Mouse (Mus musculus) MEL (cell line): ENCODE results near the gene Lmntd1. TPM values are rescaled to one million over a fixed set of nuclear protein-coding genes. Genes with fewer than 3 reads are reported as not detected.
A peak's percentile ranks its signal among the peaks of the same experiment; 100 is the strongest.

Experiments
- DNase-seq: peaks from one replicate; pipeline ENCODE4 v3.0.0; 2011; ENCODE audit warnings: low read depth, low spot score
- H3K27ac ChIP-seq: 2 replicates; pipeline ENCODE4 v1.5.1; 2012; ENCODE audit warnings: low read depth, mild to moderate bottlenecking, control low read depth, low read length, moderate library complexity; ENCODE audit not compliant: control insufficient read depth
- H3K27me3 ChIP-seq, 2 experiments: fragments of 150-350 bp in 1 of 2; sonication (generic) in 1 of 2; 2 replicates each; pipeline ENCODE4 v1.6.1; 2012; ENCODE audit warnings: low read length in 2 of 2, mild to moderate bottlenecking in 2 of 2, improper control_type of control experiment in 1 of 2, moderate library complexity in 1 of 2; ENCODE audit not compliant: insufficient read depth in 2 of 2, control insufficient read depth in 1 of 2
- H3K36me3 ChIP-seq, 2 experiments: 2 replicates each; pipeline ENCODE4 v1.6.1; 2012 to 2014; ENCODE audit warnings: low read length in 2 of 2, improper control_type of control experiment in 1 of 2, inconsistent platforms in 1 of 2, mild to moderate bottlenecking in 1 of 2; ENCODE audit not compliant: insufficient read depth in 2 of 2, control insufficient read depth in 1 of 2
- H3K4me1 ChIP-seq, 2 experiments: fragments of 150-350 bp in 1 of 2; sonication (generic) in 1 of 2; 2 replicates each; pipeline ENCODE4 v1.6.1; 2012; ENCODE audit warnings: low read length in 2 of 2, improper control_type of control experiment in 1 of 2, mild to moderate bottlenecking in 1 of 2; ENCODE audit not compliant: insufficient read depth in 2 of 2, control insufficient read depth in 1 of 2
- H3K4me3 ChIP-seq, 2 experiments: fragments of 150-350 bp in 1 of 2; sonication (generic) in 1 of 2; 2 replicates each; pipeline ENCODE4 v1.5.1; 2012; ENCODE audit warnings: low read depth in 2 of 2, low read length in 2 of 2, mild to moderate bottlenecking in 2 of 2, moderate library complexity in 2 of 2, control low read depth in 1 of 2, improper control_type of control experiment in 1 of 2; ENCODE audit not compliant: control insufficient read depth in 1 of 2, insufficient read depth in 1 of 2
- H3K79me2 ChIP-seq: 2 replicates; pipeline ENCODE4 v1.6.1; 2012; ENCODE audit warnings: mild to moderate bottlenecking, low read length, moderate library complexity; ENCODE audit not compliant: control insufficient read depth, poor library complexity, insufficient read depth
- H3K9ac ChIP-seq: 2 replicates; pipeline ENCODE4 v1.6.1; 2012; ENCODE audit warnings: low read depth, mild to moderate bottlenecking, control low read depth, low read length, moderate library complexity; ENCODE audit not compliant: control insufficient read depth, poor library complexity, severe bottlenecking
- H3K9me3 ChIP-seq: fragments of 150-350 bp; sonication (generic); replicated peaks from 2 replicates; pipeline ENCODE4 v1.6.1; 2012; ENCODE audit warnings: mild to moderate bottlenecking, low read length, improper control_type of control experiment, moderate library complexity; ENCODE audit not compliant: insufficient read depth
- BHLHE40 ChIP-seq: IDR thresholded peaks from 2 replicates; pipeline ENCODE4 v1.6.1; 2012; ENCODE audit warnings: low read depth, mild to moderate bottlenecking, inconsistent platforms, low read length, improper control_type of control experiment, borderline replicate concordance
- CHD2 ChIP-seq: IDR thresholded peaks from 2 replicates; pipeline ENCODE4 v1.6.1; 2011; ENCODE audit warnings: low read length, improper control_type of control experiment
- CTCF ChIP-seq, 3 experiments: IDR thresholded peaks in 2 of 3; conservative IDR thresholded peaks in 1 of 3; 2 replicates each; pipeline ENCODE4 v1.5.1; 2011 to 2012; ENCODE audit warnings: low read length in 3 of 3, low read depth in 2 of 3, mild to moderate bottlenecking in 2 of 3, improper control_type of control experiment in 1 of 3, inconsistent platforms in 1 of 3, mixed read lengths in 1 of 3, moderate library complexity in 1 of 3; ENCODE audit not compliant: control insufficient read depth in 1 of 3, insufficient read depth in 1 of 3, poor library complexity in 1 of 3, severe bottlenecking in 1 of 3
- HCFC1 ChIP-seq: IDR thresholded peaks from 2 replicates; pipeline ENCODE4 v1.6.1; 2012; ENCODE audit warnings: low read depth, mild to moderate bottlenecking, inconsistent platforms, low read length, improper control_type of control experiment, moderate library complexity
- KAT2A ChIP-seq: conservative IDR thresholded peaks from 2 replicates; pipeline ENCODE4 v1.6.1; 2012; ENCODE audit warnings: low read depth, low read length, improper control_type of control experiment, inconsistent platforms
- MAFK ChIP-seq: IDR thresholded peaks from 2 replicates; pipeline ENCODE4 v1.6.1; 2011; ENCODE audit warnings: low read depth, mild to moderate bottlenecking, low read length, improper control_type of control experiment, borderline replicate concordance
- MEF2A ChIP-seq: IDR thresholded peaks from 2 replicates; pipeline ENCODE4 v1.6.1; 2014; ENCODE audit warnings: low read depth, mild to moderate bottlenecking, inconsistent platforms, low read length, improper control_type of control experiment; ENCODE audit not compliant: poor library complexity, insufficient replicate concordance, severe bottlenecking; ENCODE audit errors: extremely low read depth
- NELFE ChIP-seq: IDR thresholded peaks from 2 replicates; pipeline ENCODE4 v1.6.1; 2011; ENCODE audit warnings: low read depth, low read length, improper control_type of control experiment
- POLR2A ChIP-seq, 2 experiments: IDR thresholded peaks; 2 replicates each; pipeline ENCODE4 v1.6.1; 2011 to 2012; ENCODE audit warnings: low read length in 2 of 2, mild to moderate bottlenecking in 2 of 2, control low read depth in 1 of 2, improper control_type of control experiment in 1 of 2, low read depth in 1 of 2, moderate library complexity in 1 of 2; ENCODE audit not compliant: control insufficient read depth in 1 of 2, insufficient read depth in 1 of 2, poor library complexity in 1 of 2
- POLR2AphosphoS5 ChIP-seq: IDR thresholded peaks from 2 replicates; pipeline ENCODE4 v1.6.1; 2012; ENCODE audit warnings: low read depth, borderline replicate concordance, mild to moderate bottlenecking, inconsistent platforms, low read length, moderate library complexity, mixed read lengths
- RAD21 ChIP-seq: IDR thresholded peaks from 2 replicates; pipeline ENCODE4 v1.6.1; 2011; ENCODE audit warnings: mild to moderate bottlenecking, low read depth, low read length, improper control_type of control experiment
- SIN3A ChIP-seq: IDR thresholded peaks from 2 replicates; pipeline ENCODE4 v1.6.1; 2012; ENCODE audit warnings: low read length, improper control_type of control experiment, inconsistent platforms
- SMC3 ChIP-seq: IDR thresholded peaks from 2 replicates; pipeline ENCODE4 v1.6.1; 2011; ENCODE audit warnings: low read depth, low read length, improper control_type of control experiment
- TAL1 ChIP-seq: IDR thresholded peaks from 2 replicates; pipeline ENCODE4 v1.6.1; 2012; ENCODE audit warnings: mild to moderate bottlenecking, inconsistent platforms, low read length, moderate library complexity, mixed read lengths
- TBP ChIP-seq: IDR thresholded peaks from 2 replicates; pipeline ENCODE4 v1.8.0; 2011; ENCODE audit warnings: low read depth, low read length, improper control_type of control experiment
- TCF12 ChIP-seq: IDR thresholded peaks from 2 replicates; pipeline ENCODE4 v1.6.1; 2014; ENCODE audit warnings: low read depth, mild to moderate bottlenecking, inconsistent platforms, low read length, improper control_type of control experiment, moderate library complexity
- USF1 ChIP-seq: IDR thresholded peaks from 2 replicates; pipeline ENCODE4 v1.6.1; 2014; ENCODE audit warnings: low read depth, mild to moderate bottlenecking, inconsistent platforms, low read length, improper control_type of control experiment, moderate library complexity
- USF2 ChIP-seq, 2 experiments: IDR thresholded peaks; 2 replicates each; pipeline ENCODE4 v1.6.1; 2011 to 2012; ENCODE audit warnings: improper control_type of control experiment in 2 of 2, low read length in 2 of 2, borderline replicate concordance in 1 of 2, inconsistent platforms in 1 of 2, low read depth in 1 of 2, mild to moderate bottlenecking in 1 of 2; ENCODE audit not compliant: insufficient read depth in 1 of 2
- polyA plus RNA-seq, 2 experiments: library from polyadenylated mRNA; stranded (reverse) in 1 of 2; unstranded in 1 of 2; fragments of >175 nt in 1 of 2; fragments of >200 nt in 1 of 2; gene quantifications; 2 replicates each; pipeline versions ENCODE4 v1.2.1 to v1.2.4; 2012; ENCODE audit warnings: low replicate concordance in 2 of 2, low read depth in 1 of 2; ENCODE audit not compliant: insufficient read length in 2 of 2, insufficient read depth in 1 of 2, missing spikeins in 1 of 2
- total RNA-seq: library from RNA; depleted of rRNA; stranded (reverse); fragments of 300-350 nt; gene quantifications from 2 replicates; pipeline ENCODE4 v1.2.3, GENCODE M21; 2012

The Lmntd1 gene
- total and polyA plus RNA-seq, 3 experiments = not detected

GRCm38 (mm10) chr6:145358001-145358400 is 256.1 kb downstream of the Lmntd1 start:
- Histone ChIP-seq H3K4me1 (peaks cover 0 to 5% of the 10 kb centered on the region in 2 experiments; a peak in 1 of 4 replicates), H3K79me2 (no peaks in the 10 kb centered on the region), H3K9ac (no peak overlapping the region), H3K27me3 (no peaks in the 10 kb centered on the region; a peak in 1 of 4 replicates), H3K9me3 (no peaks in the 10 kb centered on the region), H3K4me3 (no peak overlapping the region), H3K27ac (no peak overlapping the region), H3K36me3 (no peaks in the 10 kb centered on the region; a peak in 1 of 4 replicates)
- no peak for TF ChIP-seq TBP
- no peak for TF ChIP-seq KAT2A
- no peak for TF ChIP-seq USF1
- no peak for TF ChIP-seq POLR2AphosphoS5
- no peak for TF ChIP-seq USF2 (IDR thresholded peaks at IDR 0.05; ENCODE audit: borderline replicate concordance in 1 of 2, insufficient read depth in 1 of 2, low read depth in 1 of 2, low read length in 2 of 2)
- TF ChIP-seq TCF12 = no peak
- TF ChIP-seq CHD2 = no peak
- TF ChIP-seq SIN3A = no peak
- no peak for TF ChIP-seq NELFE
- no peak for DNase-seq

- H3K9me3 ChIP-seq = no peaks in the 10 kb centered on the region
- H3K4me1 ChIP-seq = no peaks in the 10 kb centered on the region
- no peak for TF ChIP-seq USF2 (IDR thresholded peaks at IDR 0.05; ENCODE audit: borderline replicate concordance in 1 of 2, insufficient read depth in 1 of 2, low read depth in 1 of 2, low read length in 2 of 2)
- TF ChIP-seq POLR2A (IDR thresholded peaks at IDR 0.05; ENCODE audit: control insufficient read depth in 1 of 2, insufficient read depth in 1 of 2, low read depth in 1 of 2, low read length in 2 of 2, poor library complexity in 1 of 2) = no peak
- no peak for TF ChIP-seq MAFK
- peak; percentile 33 for TF ChIP-seq RAD21
- TF ChIP-seq SMC3 = peak; percentile 21; the same call in 1 of the 2 replicates
- no peak for TF ChIP-seq TAL1
- TF ChIP-seq CTCF (IDR thresholded peaks at IDR 0.05 in 2 of 3, conservative IDR thresholded peaks at IDR 0.05 in 1 of 3; ENCODE audit: control insufficient read depth in 1 of 3, insufficient read depth in 1 of 3, low read depth in 2 of 3, low read length in 3 of 3, poor library complexity in 1 of 3, severe bottlenecking in 1 of 3) = peak in 2 of 3 experiments; percentile 44 to 45; a peak in 4 of 6 replicates
- no peak for TF ChIP-seq HCFC1
- TF ChIP-seq MEF2A = no peak
- TF ChIP-seq BHLHE40 = no peak
- TF ChIP-seq, all 39 proteins: peak for 3
- H3K36me3 ChIP-seq = no peaks in the 10 kb centered on the region
- no peak overlapping the region for H3K27ac ChIP-seq
- H3K27me3 ChIP-seq = no peaks in the 10 kb centered on the region; a peak in 1 of 4 replicates
- H3K9ac ChIP-seq = no peak overlapping the region
- no peaks in the 10 kb centered on the region for H3K79me2 ChIP-seq
- no peak overlapping the region for H3K4me3 ChIP-seq
- no peak for DNase-seq
These were observed 260.3 kb downstream of the Lmntd1 start for GRCm38 (mm10) chr6:145353806-145354205.
